In the genomic region with DNA sequence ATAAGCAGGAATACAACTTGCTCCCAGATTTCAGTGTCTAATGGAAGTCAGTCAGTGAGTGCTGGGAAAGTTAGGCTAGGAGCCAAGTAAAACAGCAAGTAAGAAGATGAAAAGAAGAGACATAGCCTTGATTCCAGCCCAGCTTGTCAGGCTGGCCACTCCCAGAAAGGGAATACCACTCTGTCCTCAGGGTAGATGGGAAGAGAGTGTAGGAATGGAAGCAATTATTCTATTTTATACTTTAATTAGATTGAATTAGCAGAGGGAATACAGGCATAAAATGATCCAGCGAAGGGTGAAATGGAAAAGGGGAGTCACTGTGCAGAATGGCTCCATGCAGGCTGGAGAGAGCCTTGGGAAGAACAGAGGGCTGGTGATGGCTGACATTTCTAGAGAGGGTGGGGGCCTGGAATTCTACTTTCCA, we compare ENCODE assay signal across 17 mouse cellular contexts.
DNase-seq lines count a peak whose midpoint lies in the region; ATAC-seq and TF ChIP-seq lines count a peak whose summit lies in the region.
"Had no signal": no experiment of that assay in that cellular context is flagged by ENCODE, and none has a peak within 500 bp of the region (broad histone marks: within the 10 kb centered on the region; RNA-seq: fewer than 3 reads in every experiment).

No protein-coding gene starts in this region.

- no peak overlapping the region for H3K4me2 ChIP-seq in lung, embryonic 14.5 days
- H3K4me2 ChIP-seq in embryonic facial prominence, embryonic 12.5 days (replicated peaks), result no peak overlapping the region
- H3K4me2 ChIP-seq in neural tube, embryonic 15.5 days, result no peak overlapping the region
- H3K4me2 ChIP-seq: forebrain, embryonic 15.5 days; midbrain, embryonic 12.5 days had no signal

- no peaks in the 10 kb centered on the region for H3K27me3 ChIP-seq in lung, embryonic 14.5 days (ENCODE audit: insufficient read depth, low read length)
- H3K27me3 ChIP-seq in embryonic facial prominence, embryonic 12.5 days, result no peaks in the 10 kb centered on the region
- no peaks in the 10 kb centered on the region for H3K27me3 ChIP-seq in neural tube, embryonic 15.5 days (replicated peaks)
- H3K27me3 ChIP-seq: forebrain, embryonic 15.5 days; midbrain, embryonic 12.5 days had no signal

- H3K27ac ChIP-seq in lung, embryonic 14.5 days (ENCODE audit: low read depth), result no peak overlapping the region
- H3K27ac ChIP-seq in embryonic facial prominence, embryonic 12.5 days, result no peak overlapping the region
- peak overlapping the region; percentile 56 for H3K27ac ChIP-seq in neural tube, embryonic 15.5 days (replicated peaks)
- H3K27ac ChIP-seq: forebrain, embryonic 15.5 days; macrophage; midbrain, embryonic 12.5 days had no signal

- H3K4me3 ChIP-seq in lung, embryonic 14.5 days (ENCODE audit: low read depth, low read length), result no peak overlapping the region
- no peak overlapping the region for H3K4me3 ChIP-seq in lung, adult 2 months (replicated peaks; ENCODE audit: extremely low read depth, low read depth, low read length)
- no peak overlapping the region for H3K4me3 ChIP-seq in embryonic facial prominence, embryonic 12.5 days
- H3K4me3 ChIP-seq in neural tube, embryonic 15.5 days (replicated peaks), result no peak overlapping the region
- H3K4me3 ChIP-seq: forebrain, embryonic 15.5 days; midbrain, embryonic 12.5 days had no signal

- peak; percentile 59 for DNase-seq in heart, adult 11 months
- DNase-seq in heart, adult 9 months (ENCODE audit: low spot score in 2 of 2), result no peak
- DNase-seq in lung, embryonic 14.5 days, result peak; percentile 33
- DNase-seq in lung, adult 2 months, result no peak
- DNase-seq in lung, adult 18-20 months, result no peak
- DNase-seq: cerebellum, adult 9-10 months; heart, postnatal 4 days; kidney, postnatal 4 days; liver, postnatal 0 days; spleen, adult 18-20 months; thymus, adult 2 months had no signal

- peak; percentile 35; the same call in 1 of the 2 replicates for ATAC-seq in lung, embryonic 14.5 days (ENCODE audit: insufficient read depth)
- peak; percentile 70; the same call in 1 of the 2 replicates for ATAC-seq in embryonic facial prominence, embryonic 12.5 days (ENCODE audit: insufficient number of reproducible peaks, insufficient read depth, low FRiP score, low TSS enrichment)
- peak; percentile 43; the same call in 1 of the 2 replicates for ATAC-seq in neural tube, embryonic 15.5 days (ENCODE audit: low FRiP score)
- ATAC-seq: forebrain, embryonic 15.5 days; intestine, postnatal 0 days; liver, postnatal 0 days had no signal

- H3K36me3 ChIP-seq in lung, embryonic 14.5 days (ENCODE audit: insufficient read depth), result no peaks in the 10 kb centered on the region
- 0 out of 2 replicates have a peak, but pooled peaks cover 5% of the 10 kb centered on the region for H3K36me3 ChIP-seq in embryonic facial prominence, embryonic 12.5 days
- H3K36me3 ChIP-seq in neural tube, embryonic 15.5 days, result peaks cover 2% of the 10 kb centered on the region; the same call in 1 of the 2 replicates
- H3K36me3 ChIP-seq: midbrain, embryonic 12.5 days had no signal

- WGBS in lung, embryonic 14.5 days, result 77% methylated on average over 1 of the region's 1 CpGs
- WGBS in lung, adult 2 months, result 96% methylated on average over 1 of the region's 1 CpGs
- WGBS in embryonic facial prominence, embryonic 12.5 days, result 19% methylated on average over 1 of the region's 1 CpGs
- WGBS in neural tube, embryonic 15.5 days, result 34% methylated on average over 1 of the region's 1 CpGs

- H3K9ac ChIP-seq in lung, embryonic 14.5 days, result no peak overlapping the region
- H3K9ac ChIP-seq in embryonic facial prominence, embryonic 12.5 days, result no peak overlapping the region
- no peak overlapping the region for H3K9ac ChIP-seq in neural tube, embryonic 15.5 days (replicated peaks)
- H3K9ac ChIP-seq: forebrain, embryonic 15.5 days; liver, postnatal 0 days; midbrain, embryonic 12.5 days had no signal

- no peaks in the 10 kb centered on the region for H3K9me3 ChIP-seq in lung, embryonic 14.5 days (ENCODE audit: low read depth, low read length)
- no peaks in the 10 kb centered on the region for H3K9me3 ChIP-seq in embryonic facial prominence, embryonic 12.5 days
- no peaks in the 10 kb centered on the region for H3K9me3 ChIP-seq in neural tube, embryonic 15.5 days (replicated peaks)
- H3K9me3 ChIP-seq: forebrain, embryonic 15.5 days; midbrain, embryonic 12.5 days had no signal

- no peaks in the 10 kb centered on the region for H3K4me1 ChIP-seq in lung, embryonic 14.5 days (ENCODE audit: insufficient read depth)
- H3K4me1 ChIP-seq in lung, adult 2 months (ENCODE audit: control insufficient read depth, insufficient read depth, low read length), result no peaks in the 10 kb centered on the region
- peaks cover 27% of the 10 kb centered on the region for H3K4me1 ChIP-seq in embryonic facial prominence, embryonic 12.5 days
- H3K4me1 ChIP-seq in neural tube, embryonic 15.5 days, result peaks cover 68% of the 10 kb centered on the region

- no peak for TF ChIP-seq CTCF in lung, embryonic 14.5 days (IDR thresholded peaks at IDR 0.05; ENCODE audit: low read depth)
- TF ChIP-seq CTCF in lung, adult 2 months (IDR thresholded peaks at IDR 0.05; ENCODE audit: insufficient read depth, low read length), result no peak

- no peak for TF ChIP-seq POLR2A in lung, adult 2 months (IDR thresholded peaks at IDR 0.05; ENCODE audit: borderline replicate concordance, extremely low read depth, low read depth, low read length)

Comparison
In these comparisons a context has a peak if more than half of its experiments do, and no peak if none do; other contexts are left out.
1. DNase-seq: peak in heart, adult 11 months (single experiment) and lung, embryonic 14.5 days (single experiment); none in heart, adult 9 months (0 of 2), lung, adult 2 months (single experiment) and lung, adult 18-20 months (0 of 2).
2. Peak in every context shown above with its lines, with median percentiles within 50 percentile points of each other: ATAC-seq.